Mouse (Mus musculus) myocyte (in vitro differentiated cells): ENCODE measurements at regions not wholly inside any gene's neighbourhood (a gene's known extent, or its start where the extent isn't known, plus 50 kb on each side); places are given as distances from the start of the nearest gene placed in this dataset.

Experiments used
- E2F4 ChIP-seq: IDR thresholded peaks from one replicate; pipeline ENCODE4 v1.6.1; 2011; ENCODE audit warnings: mild to moderate bottlenecking, control low read depth, moderate library complexity; ENCODE audit not compliant: insufficient read depth
- MAX ChIP-seq: IDR thresholded peaks from one replicate; pipeline ENCODE4 v1.6.1; 2011; ENCODE audit warnings: low read depth, mild to moderate bottlenecking, control low read depth
- MYOD1 ChIP-seq, 3 experiments: IDR thresholded peaks; one replicate each; pipeline ENCODE4 v1.6.1; 2011; ENCODE audit warnings: control low read depth in 2 of 3, low read depth in 2 of 3, mild to moderate bottlenecking in 2 of 3, moderate library complexity in 1 of 3; ENCODE audit not compliant: insufficient read length in 2 of 3, control insufficient read depth in 1 of 3
- POLR2A ChIP-seq: IDR thresholded peaks from one replicate; pipeline ENCODE4 v1.6.1; 2011; ENCODE audit warnings: low read depth, mild to moderate bottlenecking, control low read depth, moderate library complexity; ENCODE audit not compliant: insufficient read length
- POLR2AphosphoS2 ChIP-seq: IDR thresholded peaks from one replicate; pipeline ENCODE4 v1.6.1; 2011; ENCODE audit warnings: low read depth, control low read depth; ENCODE audit not compliant: insufficient read length
- USF1 ChIP-seq: IDR thresholded peaks from one replicate; pipeline ENCODE4 v1.6.1; 2011; ENCODE audit warnings: low read depth, mild to moderate bottlenecking, control low read depth, moderate library complexity

GRCm38 (mm10) chr5:77762013-77762412 lies 354.2 kb upstream of the Igfbp7 start:
- TF ChIP-seq POLR2A (no peak), MAX (no peak), USF1 (no peak), POLR2AphosphoS2 (no peak), E2F4 (no peak), MYOD1 (IDR thresholded peaks at IDR 0.05; ENCODE audit: control insufficient read depth in 1 of 3, insufficient read length in 2 of 3, low read depth in 2 of 3) (no peak)
